Comparison of ENCODE assay signal across 9 mouse cellular contexts in the genomic region with DNA sequence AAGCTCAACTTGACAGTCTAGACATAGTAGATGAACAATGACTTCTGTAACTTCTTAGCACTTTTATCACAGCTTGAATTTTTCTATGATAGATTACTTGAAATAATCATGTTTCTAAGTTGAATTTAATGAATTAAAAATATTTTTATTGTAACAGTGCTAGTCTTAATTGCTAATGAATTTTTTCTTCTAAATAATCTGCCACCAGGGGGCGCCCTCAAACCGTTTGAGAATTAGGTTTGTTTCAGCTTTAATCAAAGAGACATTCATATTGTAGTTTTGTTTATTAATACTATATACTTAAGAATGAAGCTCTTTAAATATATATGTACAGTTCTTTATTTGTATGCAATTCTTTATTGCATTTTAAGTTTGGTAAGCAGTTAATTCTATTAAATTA. TPM values are rescaled to one million over a fixed set of nuclear protein-coding genes. Genes with fewer than 3 reads are reported as not detected.
DNase-seq lines count a peak whose midpoint lies in the region; ATAC-seq and TF ChIP-seq lines count a peak whose summit lies in the region.
"Had no signal": no experiment of that assay in that cellular context is flagged by ENCODE, and none has a peak within 500 bp of the region (broad histone marks: within the 10 kb centered on the region; RNA-seq: fewer than 3 reads in every experiment).

No protein-coding gene starts in this region.

- H3K36me3 ChIP-seq in forebrain, embryonic 11.5 days (ENCODE audit: control insufficient read depth, insufficient read depth, low read length), result no peaks in the 10 kb centered on the region
- peaks cover 9% of the 10 kb centered on the region for H3K36me3 ChIP-seq in forebrain, embryonic 13.5 days (ENCODE audit: poor library complexity, severe bottlenecking)
- H3K36me3 ChIP-seq in lung, embryonic 14.5 days (ENCODE audit: insufficient read depth), result peaks cover 10% of the 10 kb centered on the region; the same call in 1 of the 2 replicates

- peak; percentile 61 for DNase-seq in forebrain, embryonic 11.5 days (ENCODE audit: low spot score)
- peak; percentile 29 for DNase-seq in right cerebral cortex, adult 18-20 months
- DNase-seq in right cerebral cortex, postnatal 25 days, result no peak
- DNase-seq in cerebellum, postnatal 14 days, result peak; percentile 82 to 85
- DNase-seq in kidney, postnatal 36 days, result peak; percentile 37 to 82
- DNase-seq in lung, embryonic 14.5 days, result peak; percentile 89
- DNase-seq in telencephalon, adult 2 months (ENCODE audit: low read depth, low spot score), result peak; percentile 43

- H3K9me3 ChIP-seq in forebrain, embryonic 11.5 days (ENCODE audit: control insufficient read depth, low read length), result no peaks in the 10 kb centered on the region
- H3K9me3 ChIP-seq in forebrain, embryonic 13.5 days (replicated peaks), result no peaks in the 10 kb centered on the region
- no peaks in the 10 kb centered on the region for H3K9me3 ChIP-seq in lung, embryonic 14.5 days (ENCODE audit: low read depth, low read length)
- H3K9me3 ChIP-seq: neural tube, embryonic 13.5 days had no signal

- no peak overlapping the region for H3K4me3 ChIP-seq in forebrain, embryonic 11.5 days (ENCODE audit: low read depth, low read length)
- no peak overlapping the region for H3K4me3 ChIP-seq in forebrain, embryonic 13.5 days
- no peak overlapping the region for H3K4me3 ChIP-seq in lung, embryonic 14.5 days (ENCODE audit: low read depth, low read length)
- H3K4me3 ChIP-seq: neural tube, embryonic 13.5 days had no signal

- WGBS in forebrain, embryonic 11.5 days, result 0% methylated on average over 2 of the region's 2 CpGs
- 0% methylated on average over 2 of the region's 2 CpGs for WGBS in forebrain, embryonic 13.5 days
- WGBS in lung, embryonic 14.5 days, result under 1% methylated on average over 2 of the region's 2 CpGs

- H3K4me1 ChIP-seq in forebrain, embryonic 11.5 days (replicated peaks; ENCODE audit: control insufficient read depth, insufficient read depth, low read length), result no peaks in the 10 kb centered on the region
- no peaks in the 10 kb centered on the region for H3K4me1 ChIP-seq in forebrain, embryonic 13.5 days
- H3K4me1 ChIP-seq in lung, embryonic 14.5 days (ENCODE audit: insufficient read depth), result no peaks in the 10 kb centered on the region
- H3K4me1 ChIP-seq: neural tube, embryonic 13.5 days had no signal

- no peak overlapping the region for H3K4me2 ChIP-seq in forebrain, embryonic 11.5 days (ENCODE audit: low read depth, low read length, severe bottlenecking)
- H3K4me2 ChIP-seq in forebrain, embryonic 13.5 days, result no peak overlapping the region
- H3K4me2 ChIP-seq in lung, embryonic 14.5 days, result no peak overlapping the region
- H3K4me2 ChIP-seq: neural tube, embryonic 13.5 days had no signal

- no peak for ATAC-seq in forebrain, embryonic 11.5 days (replicated peaks; ENCODE audit: low FRiP score)
- ATAC-seq in forebrain, embryonic 13.5 days, result no peak
- no peak for ATAC-seq in lung, embryonic 14.5 days (ENCODE audit: insufficient read depth)

- peak; percentile 64 for TF ChIP-seq CTCF in lung, embryonic 14.5 days (IDR thresholded peaks at IDR 0.05; ENCODE audit: low read depth)

- no peak overlapping the region for H3K27ac ChIP-seq in forebrain, embryonic 11.5 days (ENCODE audit: low read depth, low read length)
- H3K27ac ChIP-seq in forebrain, embryonic 13.5 days, result no peak overlapping the region
- no peak overlapping the region for H3K27ac ChIP-seq in lung, embryonic 14.5 days (ENCODE audit: low read depth)
- H3K27ac ChIP-seq: neural tube, embryonic 13.5 days had no signal

- no peak overlapping the region for H3K9ac ChIP-seq in forebrain, embryonic 11.5 days (ENCODE audit: low read length)
- H3K9ac ChIP-seq in forebrain, embryonic 13.5 days, result no peak overlapping the region
- no peak overlapping the region for H3K9ac ChIP-seq in lung, embryonic 14.5 days
- H3K9ac ChIP-seq: neural tube, embryonic 13.5 days had no signal

- H3K27me3 ChIP-seq in forebrain, embryonic 11.5 days (ENCODE audit: control insufficient read depth, insufficient read depth, low read length), result no peaks in the 10 kb centered on the region
- no peaks in the 10 kb centered on the region for H3K27me3 ChIP-seq in forebrain, embryonic 13.5 days
- no peaks in the 10 kb centered on the region for H3K27me3 ChIP-seq in lung, embryonic 14.5 days (ENCODE audit: insufficient read depth, low read length)
- H3K27me3 ChIP-seq: neural tube, embryonic 13.5 days had no signal

RNA-seq across cellular contexts. Expression of a gene that starts 27.2 kb away (rescaled TPM):
- 61.2 and 63.6 TPM in 2 replicates for polyA plus RNA-seq in forebrain, embryonic 11.5 days (2014; fragmentation: Nextera tagmentation; extraction: Ambion mirVana)
- 36.6 and 40.8 TPM in 2 replicates for polyA plus RNA-seq in forebrain, embryonic 13.5 days (2015; fragmentation: Nextera tagmentation; extraction: Ambion mirVana)
- 53.4 and 54.5 TPM in 2 replicates for polyA plus RNA-seq in lung, embryonic 14.5 days (2014; fragmentation: Nextera tagmentation; extraction: Ambion mirVana)

RNA-seq across cellular contexts. Expression of a gene that starts 27.3 kb away (rescaled TPM):
- 274 TPM in 2 replicates for polyA plus RNA-seq in forebrain, embryonic 11.5 days (2014; fragmentation: Nextera tagmentation; extraction: Ambion mirVana)
- 239 and 248 TPM in 2 replicates for polyA plus RNA-seq in forebrain, embryonic 13.5 days (2015; fragmentation: Nextera tagmentation; extraction: Ambion mirVana)
- 293 and 296 TPM in 2 replicates for polyA plus RNA-seq in lung, embryonic 14.5 days (2014; fragmentation: Nextera tagmentation; extraction: Ambion mirVana)
